Mouse (Mus musculus) forelimb bud, embryonic 11.5 days (tissue): ENCODE results near the gene Morf4l1.
"Not testable (repeated sequence)": the region's sequence is repeated elsewhere in the genome, so short reads cannot be mapped to it uniquely, and the experiment has no call there.

Experiments
- DNase-seq: peaks from one replicate; pipeline ENCODE4 v3.0.0-alpha.2; 2012; ENCODE audit warnings: low read depth, low spot score

Gene Morf4l1

GRCm38 (mm10) chr9:90113651-90114566 is 665 bp downstream of the Morf4l1 start:
- DNase-seq, result peak; percentile 93

GRCm38 (mm10) chr9:90113151-90113550 is 1.4 kb downstream of the Morf4l1 start:
- DNase-seq, result no peak

GRCm38 (mm10) chr9:90109386-90109785 is 5.2 kb downstream of the Morf4l1 start:
- DNase-seq, result no peak

GRCm38 (mm10) chr9:90108272-90108671 is 6.3 kb downstream of the Morf4l1 start:
- no peak for DNase-seq

- DNase-seq, result no peak
Measured at GRCm38 (mm10) chr9:90106915-90107314, 7.7 kb downstream of the Morf4l1 start.

GRCm38 (mm10) chr9:90105462-90105861 is 9.1 kb downstream of the Morf4l1 start:
- DNase-seq, result no peak

- peak; percentile 40 for DNase-seq
Measured at GRCm38 (mm10) chr9:90100760-90101159, 13.8 kb downstream of the Morf4l1 start.

- DNase-seq, result no peak
Measured at GRCm38 (mm10) chr9:90098934-90099333, 15.6 kb downstream of the Morf4l1 start.

GRCm38 (mm10) chr9:90089339-90090104 is 25.1 kb downstream of the Morf4l1 start:
- no peak for DNase-seq

GRCm38 (mm10) chr9:90087906-90088485 is 26.6 kb downstream of the Morf4l1 start:
- no peak for DNase-seq

GRCm38 (mm10) chr9:90084766-90085468 is 29.7 kb downstream of the Morf4l1 start:
- DNase-seq, result no peak

GRCm38 (mm10) chr9:90084152-90084551 is 30.4 kb downstream of the Morf4l1 start:
- no peak for DNase-seq

GRCm38 (mm10) chr9:90082992-90083391 is 31.6 kb downstream of the Morf4l1 start:
- DNase-seq, result no peak

- DNase-seq, result not testable (repeated sequence)
Measured at GRCm38 (mm10) chr9:90081961-90082360, 32.6 kb downstream of the Morf4l1 start.

GRCm38 (mm10) chr9:90076849-90077461 is 37.6 kb downstream of the Morf4l1 start:
- peak; percentile 43 for DNase-seq

- no peak for DNase-seq
Measured at GRCm38 (mm10) chr9:90076131-90076530, 38.4 kb downstream of the Morf4l1 start.

- no peak for DNase-seq
Measured at GRCm38 (mm10) chr9:90075336-90075735, 39.2 kb downstream of the Morf4l1 start.

- no peak for DNase-seq
Measured at GRCm38 (mm10) chr9:90070174-90070573, 44.4 kb downstream of the Morf4l1 start.

GRCm38 (mm10) chr9:90069485-90069884 is 45.1 kb downstream of the Morf4l1 start:
- DNase-seq, result no peak

GRCm38 (mm10) chr9:90068786-90069185 is 45.8 kb downstream of the Morf4l1 start:
- DNase-seq, result no peak

- no peak for DNase-seq
Measured at GRCm38 (mm10) chr9:90067341-90067740, 47.2 kb downstream of the Morf4l1 start.
